Mouse (Mus musculus) intestine, embryonic 16.5 days (tissue): ENCODE results near the gene Dennd5b. TPM values are rescaled to one million over a fixed set of nuclear protein-coding genes. Genes with fewer than 3 reads are reported as not detected.

Source experiments
- ATAC-seq: fragments of 200-750 bp; cut with Nextera tagmentation; 2 replicates; pipeline ENCODE4 v1.8.0; 2017; ENCODE audit warnings: moderate TSS enrichment, moderate library complexity
- H3K27ac ChIP-seq: fragments of 300-500 bp; sonication (generic); 2 replicates; pipeline ENCODE4 v1.5.1; 2014; ENCODE audit warnings: mild to moderate bottlenecking, low read length
- H3K27me3 ChIP-seq: fragments of 300-500 bp; sonication (generic); replicated peaks from 2 replicates; pipeline ENCODE4 v1.6.1; 2014; ENCODE audit warnings: low read length, control low read depth, mixed read lengths; ENCODE audit not compliant: control insufficient read depth, insufficient read depth
- H3K36me3 ChIP-seq: fragments of 300-500 bp; sonication (generic); 2 replicates; pipeline ENCODE4 v1.6.1; 2014; ENCODE audit warnings: low read length, control low read depth; ENCODE audit not compliant: control insufficient read depth, insufficient read depth
- H3K4me1 ChIP-seq: fragments of 300-500 bp; sonication (generic); 2 replicates; pipeline ENCODE4 v1.6.1; 2014; ENCODE audit warnings: low read length, control low read depth, mixed read lengths; ENCODE audit not compliant: control insufficient read depth, insufficient read depth
- H3K4me2 ChIP-seq: fragments of 300-500 bp; sonication (generic); 2 replicates; pipeline ENCODE4 v1.6.1; 2014; ENCODE audit warnings: low read depth, low read length, control low read depth
- H3K4me3 ChIP-seq: fragments of 300-500 bp; sonication (generic); 2 replicates; pipeline ENCODE4 v1.5.1; 2014; ENCODE audit warnings: mild to moderate bottlenecking, low read length
- H3K9ac ChIP-seq: fragments of 300-500 bp; sonication (generic); 2 replicates; pipeline ENCODE4 v1.6.1; 2014; ENCODE audit warnings: low read depth, low read length
- H3K9me3 ChIP-seq: fragments of 300-500 bp; sonication (generic); 2 replicates; pipeline ENCODE4 v1.6.1; 2016; ENCODE audit warnings: low read length, control low read depth; ENCODE audit not compliant: control insufficient read depth
- WGBS: fragments of 180-500 bp; shearing (Covaris S2); extraction: QIAGEN DNeasy Blood & Tissue Kit; methylation state at CpG from one replicate; pipeline ENCODE4 v1.1.7; 2014; 5-methylcytosine and 5-hydroxymethylcytosine counted together
- polyA plus RNA-seq: library from polyadenylated mRNA; unstranded; fragments of >200 nt; fragmentation: Nextera tagmentation; extraction: Ambion mirVana; gene quantifications from 2 replicates; pipeline ENCODE4 v1.2.1, GENCODE M21; 2015

Dennd5b gene
- polyA plus RNA-seq, 1 experiment from 2014 or later = 7.4 TPM

- Histone ChIP-seq H3K4me3 (no peak overlapping the region), H3K36me3 (peaks cover 5% of the 10 kb centered on the region; the same call in 1 of the 2 replicates), H3K9ac (no peak overlapping the region), H3K27ac (peak overlapping the region; percentile 18; the same call in 1 of the 2 replicates), H3K27me3 (no peaks in the 10 kb centered on the region), H3K4me1 (0 out of 2 replicates have a peak, but pooled peaks cover 6% of the 10 kb centered on the region), H3K9me3 (no peaks in the 10 kb centered on the region), H3K4me2 (no peak overlapping the region)
- WGBS = 30% methylated on average over 3 of the region's 3 CpGs
- ATAC-seq = peak; percentile 79
These were observed 43.5 kb downstream of the Dennd5b start for GRCm38 (mm10) chr6:149057947-149058391.

GRCm38 (mm10) chr6:149054780-149055179, 46.7 kb downstream of the Dennd5b start:
- 82% methylated on average over 2 of the region's 2 CpGs for WGBS
- peaks cover 5% of the 10 kb centered on the region; the same call in 1 of the 2 replicates for H3K36me3 ChIP-seq
- peaks cover 10% of the 10 kb centered on the region; the same call in 1 of the 2 replicates for H3K4me1 ChIP-seq
- ATAC-seq = no peak
- no peak overlapping the region for H3K4me2 ChIP-seq
- no peak overlapping the region for H3K27ac ChIP-seq
- no peaks in the 10 kb centered on the region for H3K27me3 ChIP-seq
- H3K9ac ChIP-seq = no peak overlapping the region
- no peaks in the 10 kb centered on the region for H3K9me3 ChIP-seq
- no peak overlapping the region for H3K4me3 ChIP-seq

GRCm38 (mm10) chr6:149050978-149051723, 50.3 kb downstream of the Dennd5b start:
- Histone ChIP-seq H3K4me3 (no peak overlapping the region), H3K27me3 (no peaks in the 10 kb centered on the region), H3K27ac (peak overlapping the region; percentile 37), H3K9me3 (no peaks in the 10 kb centered on the region), H3K4me1 (peaks cover 4% of the 10 kb centered on the region; the same call in 1 of the 2 replicates), H3K9ac (no peak overlapping the region), H3K4me2 (no peak overlapping the region), H3K36me3 (no peaks in the 10 kb centered on the region)
- WGBS = 39% methylated on average over 4 of the region's 4 CpGs
- ATAC-seq = peak; percentile 81

GRCm38 (mm10) chr6:149040099-149040498, 61.4 kb downstream of the Dennd5b start:
- no peaks in the 10 kb centered on the region for H3K27me3 ChIP-seq
- H3K4me2 ChIP-seq = no peak overlapping the region
- H3K36me3 ChIP-seq = 0 out of 2 replicates have a peak, but pooled peaks cover 2% of the 10 kb centered on the region
- no peak overlapping the region for H3K9ac ChIP-seq
- no peaks in the 10 kb centered on the region for H3K9me3 ChIP-seq
- H3K4me1 ChIP-seq = no peaks in the 10 kb centered on the region
- H3K4me3 ChIP-seq = no peak overlapping the region
- no peak overlapping the region for H3K27ac ChIP-seq
- ATAC-seq = no peak
- WGBS = 72% methylated on average over 4 of the region's 4 CpGs

GRCm38 (mm10) chr6:149032198-149032597, 69.3 kb downstream of the Dennd5b start:
- no peaks in the 10 kb centered on the region for H3K27me3 ChIP-seq
- no peaks in the 10 kb centered on the region for H3K36me3 ChIP-seq
- no peak for ATAC-seq
- H3K4me1 ChIP-seq = no peaks in the 10 kb centered on the region
- no peak overlapping the region for H3K27ac ChIP-seq
- no peak overlapping the region for H3K9ac ChIP-seq
- WGBS = 90% methylated on average over 5 of the region's 5 CpGs
- H3K4me3 ChIP-seq = no peak overlapping the region
- H3K4me2 ChIP-seq = no peak overlapping the region
- H3K9me3 ChIP-seq = no peaks in the 10 kb centered on the region

- no peak overlapping the region for H3K4me2 ChIP-seq
- no peak overlapping the region for H3K4me3 ChIP-seq
- H3K36me3 ChIP-seq = no peaks in the 10 kb centered on the region
- H3K9me3 ChIP-seq = no peaks in the 10 kb centered on the region
- no peak overlapping the region for H3K27ac ChIP-seq
- H3K9ac ChIP-seq = no peak overlapping the region
- H3K27me3 ChIP-seq = no peaks in the 10 kb centered on the region
- ATAC-seq = no peak
- no peaks in the 10 kb centered on the region for H3K4me1 ChIP-seq
These were observed 70.1 kb downstream of the Dennd5b start for GRCm38 (mm10) chr6:149031377-149031776.

- Histone ChIP-seq H3K9ac (no peak overlapping the region), H3K9me3 (no peaks in the 10 kb centered on the region), H3K36me3 (peaks cover 4% of the 10 kb centered on the region; the same call in 1 of the 2 replicates), H3K4me1 (no peaks in the 10 kb centered on the region), H3K27me3 (no peaks in the 10 kb centered on the region), H3K4me3 (no peak overlapping the region), H3K4me2 (no peak overlapping the region), H3K27ac (no peak overlapping the region)
- ATAC-seq = no peak
- 85% methylated on average over 5 of the region's 5 CpGs for WGBS
These were observed 83.0 kb downstream of the Dennd5b start for GRCm38 (mm10) chr6:149018431-149018830.

- Histone ChIP-seq H3K4me3 (no peak overlapping the region), H3K4me1 (no peaks in the 10 kb centered on the region), H3K9ac (no peak overlapping the region), H3K27ac (no peak overlapping the region), H3K4me2 (no peak overlapping the region), H3K27me3 (no peaks in the 10 kb centered on the region), H3K9me3 (no peaks in the 10 kb centered on the region), H3K36me3 (peaks cover 8% of the 10 kb centered on the region)
- peak; percentile 31; the same call in 1 of the 2 replicates for ATAC-seq
These were observed 90.6 kb downstream of the Dennd5b start for GRCm38 (mm10) chr6:149010766-149011301.

- H3K36me3 ChIP-seq = peaks cover 16% of the 10 kb centered on the region
- 84% methylated on average over 7 of the region's 7 CpGs for WGBS
- no peak for ATAC-seq
- H3K27me3 ChIP-seq = no peaks in the 10 kb centered on the region
- H3K4me1 ChIP-seq = no peaks in the 10 kb centered on the region
- no peaks in the 10 kb centered on the region for H3K9me3 ChIP-seq
- H3K4me2 ChIP-seq = no peak overlapping the region
- no peak overlapping the region for H3K27ac ChIP-seq
- no peak overlapping the region for H3K9ac ChIP-seq
- no peak overlapping the region for H3K4me3 ChIP-seq
These were observed 96.5 kb downstream of the Dennd5b start for GRCm38 (mm10) chr6:149005009-149005408.
